Mouse (Mus musculus): ENCODE data around the gene Kcnn4. TPM values are rescaled to one million over a fixed set of nuclear protein-coding genes. Genes with fewer than 3 reads are reported as not detected.
A peak's percentile ranks its signal among the peaks of the same experiment; 100 is the strongest.

Kcnn4 gene
- polyA plus RNA-seq, 2 experiments from 2014 or later: 130 to 152 TPM

GRCm38 (mm10) chr7:24425919-24426318 lies 55.9 kb downstream of the Kcnn4 start:
- no peak for ATAC-seq

GRCm38 (mm10) chr7:24427168-24427567 lies 57.1 kb downstream of the Kcnn4 start:
- ATAC-seq: no peak

- no peak for ATAC-seq
These were observed 58.7 kb downstream of the Kcnn4 start for GRCm38 (mm10) chr7:24428725-24429124.

- ATAC-seq: no peak
These were observed 59.5 kb downstream of the Kcnn4 start for GRCm38 (mm10) chr7:24429413-24430112.

GRCm38 (mm10) chr7:24430551-24431345 lies 60.7 kb downstream of the Kcnn4 start:
- peak; percentile 86 for ATAC-seq

GRCm38 (mm10) chr7:24431713-24432112 lies 61.6 kb downstream of the Kcnn4 start:
- ATAC-seq: no peak

GRCm38 (mm10) chr7:24435305-24435704 lies 65.2 kb downstream of the Kcnn4 start:
- ATAC-seq: no peak

Other genes with a start within 250 kb of the Kcnn4 start
- gene Zfp235, start 236.1 kb upstream of the Kcnn4 start, polyA plus RNA-seq (2017; shearing (Covaris generic)): 10 to 100 TPM; 13.8 to 21.0 TPM
- 1 to 10 TPM in 1 of 2 experiments, under 1 TPM in 1; 0.73 to 1.8 TPM for gene Zfp114, start 195.2 kb upstream of the Kcnn4 start, polyA plus RNA-seq (2017; shearing (Covaris generic))
- 1 to 10 TPM in 1 of 2 experiments, under 1 TPM in 1; 0.61 to 1.3 TPM for gene Zfp111, start 158.8 kb upstream of the Kcnn4 start, polyA plus RNA-seq (2017; shearing (Covaris generic))
- 1 to 10 TPM; 2.2 to 3.7 TPM for gene Zfp109, start 132.7 kb upstream of the Kcnn4 start, polyA plus RNA-seq (2017; shearing (Covaris generic))
- gene Zfp108, start 115.5 kb upstream of the Kcnn4 start, polyA plus RNA-seq (2017; shearing (Covaris generic)): under 1 TPM in 1 of 2 experiments, not detected in 1; 0.70 TPM
- 1 to 10 TPM; 2.5 to 2.9 TPM for gene Zfp93, start 99.8 kb upstream of the Kcnn4 start, polyA plus RNA-seq (2017; shearing (Covaris generic))
- gene Zfp61, start 69.0 kb upstream of the Kcnn4 start, polyA plus RNA-seq (2017; shearing (Covaris generic)): 10 to 100 TPM; 19.4 to 27.8 TPM
- gene Zfp94, start 53.6 kb upstream of the Kcnn4 start, polyA plus RNA-seq (2017; shearing (Covaris generic)): 10 to 100 TPM; 10.6 to 13.8 TPM
- not detected for gene Tescl, start 36.3 kb upstream of the Kcnn4 start, polyA plus RNA-seq (2017; shearing (Covaris generic))
- gene Lypd5, start 21.1 kb upstream of the Kcnn4 start, polyA plus RNA-seq (2017; shearing (Covaris generic)): under 1 TPM in 1 of 2 experiments, not detected in 1; 0.19 TPM
- 10 to 100 TPM; 27.9 to 29.4 TPM for gene Smg9, start 29.4 kb downstream of the Kcnn4 start, polyA plus RNA-seq (2017; shearing (Covaris generic))
- under 1 TPM; 0.35 to 0.56 TPM for gene Irgc1, start 82.0 kb downstream of the Kcnn4 start, polyA plus RNA-seq (2017; shearing (Covaris generic))
- 1 to 10 TPM in 1 of 2 experiments, under 1 TPM in 1; 0.66 to 5.8 TPM for gene Plaur, start 92.2 kb downstream of the Kcnn4 start, polyA plus RNA-seq (2017; shearing (Covaris generic))
- gene Cadm4, start 111.8 kb downstream of the Kcnn4 start, polyA plus RNA-seq (2017; shearing (Covaris generic)): not detected
- under 1 TPM in 1 of 2 experiments, not detected in 1; 0.56 TPM for gene Zfp428, start 136.7 kb downstream of the Kcnn4 start, polyA plus RNA-seq (2017; shearing (Covaris generic))
- gene AC161166.1, start 142.2 kb downstream of the Kcnn4 start, polyA plus RNA-seq (2017; shearing (Covaris generic)): not detected
- 1 to 10 TPM in 1 of 2 experiments, under 1 TPM in 1; 0.68 to 1.5 TPM for gene Irgq, start 160.4 kb downstream of the Kcnn4 start, polyA plus RNA-seq (2017; shearing (Covaris generic))
- gene Pinlyp, start 175.9 kb downstream of the Kcnn4 start, polyA plus RNA-seq (2017; shearing (Covaris generic)): not detected
- 10 to 100 TPM; 35.3 to 46.2 TPM for gene Xrcc1, start 176.0 kb downstream of the Kcnn4 start, polyA plus RNA-seq (2017; shearing (Covaris generic))
- 10 to 100 TPM; 13.8 to 19.6 TPM for gene Ethe1, start 217.3 kb downstream of the Kcnn4 start, polyA plus RNA-seq (2017; shearing (Covaris generic))
- gene Zfp575, start 217.4 kb downstream of the Kcnn4 start, polyA plus RNA-seq (2017; shearing (Covaris generic)): under 1 TPM in 1 of 2 experiments, not detected in 1; 0.31 TPM
- gene Phldb3, start 240.5 kb downstream of the Kcnn4 start, polyA plus RNA-seq (2017; shearing (Covaris generic)): under 1 TPM in 1 of 2 experiments, not detected in 1; 0.90 TPM